Mouse (Mus musculus): ENCODE measurements around the gene Hexim2. TPM values are rescaled to one million over a fixed set of nuclear protein-coding genes. Genes with fewer than 3 reads are reported as not detected.

The Hexim2 gene
- total RNA-seq, 1 experiment from 2014 or later: 3.9 TPM

GRCm38 (mm10) chr11:103173041-103173770, 41.0 kb downstream of the Hexim2 start:
- peak; percentile 3 for DNase-seq

- DNase-seq: no peak
Measured at GRCm38 (mm10) chr11:103173771-103174344, 41.6 kb downstream of the Hexim2 start.

GRCm38 (mm10) chr11:103174411-103174832, 42.2 kb downstream of the Hexim2 start:
- DNase-seq: peak; percentile 73

GRCm38 (mm10) chr11:103174891-103175391, 42.7 kb downstream of the Hexim2 start:
- DNase-seq: peak; percentile 83

GRCm38 (mm10) chr11:103175688-103176442, 43.6 kb downstream of the Hexim2 start:
- DNase-seq: peak; percentile 48

GRCm38 (mm10) chr11:103176510-103176909, 44.3 kb downstream of the Hexim2 start:
- peak; percentile 2 for DNase-seq

- DNase-seq: peak; percentile 5
Measured at GRCm38 (mm10) chr11:103177216-103177615, 45.0 kb downstream of the Hexim2 start.

- DNase-seq: no peak
Measured at GRCm38 (mm10) chr11:103177815-103178485, 45.7 kb downstream of the Hexim2 start.

- no peak for DNase-seq
Measured at GRCm38 (mm10) chr11:103178748-103179147, 46.5 kb downstream of the Hexim2 start.

GRCm38 (mm10) chr11:103180426-103180825, 48.2 kb downstream of the Hexim2 start:
- DNase-seq: no peak

- DNase-seq: no peak
Measured at GRCm38 (mm10) chr11:103181349-103181748, 49.1 kb downstream of the Hexim2 start.

GRCm38 (mm10) chr11:103181911-103182310, 49.7 kb downstream of the Hexim2 start:
- DNase-seq: peak; percentile 4

GRCm38 (mm10) chr11:103184891-103185290, 52.7 kb downstream of the Hexim2 start:
- DNase-seq: peak; percentile 69

Other genes starting within 250 kb of the Hexim2 start
- not detected in 2 replicates for gene Fam187a, start 247.3 kb upstream of the Hexim2 start, total RNA-seq (2021)
- gene Gfap, start 231.5 kb upstream of the Hexim2 start, total RNA-seq (2021): 0.68 and 1.2 TPM in 2 replicates
- gene Kif18b, start 207.3 kb upstream of the Hexim2 start, total RNA-seq (2021): 6.9 and 8.6 TPM in 2 replicates
- 35.3 TPM in 2 replicates for gene C1ql1, start 185.7 kb upstream of the Hexim2 start, total RNA-seq (2021)
- 88.8 and 93.1 TPM in 2 replicates for gene Nmt1, start 104.2 kb upstream of the Hexim2 start, total RNA-seq (2021)
- 65.0 and 66.3 TPM in 2 replicates for gene Dcakd, start 104.1 kb upstream of the Hexim2 start, total RNA-seq (2021)
- 9.3 and 11.2 TPM in 2 replicates for gene Plcd3, start 30.8 kb upstream of the Hexim2 start, total RNA-seq (2021)
- gene Acbd4, start 30.7 kb upstream of the Hexim2 start, total RNA-seq (2021): 77.8 and 84.9 TPM in 2 replicates
- gene Hexim1, start 16.2 kb upstream of the Hexim2 start, total RNA-seq (2021): 57.8 and 62.1 TPM in 2 replicates
- 14.4 and 30.4 TPM in 2 replicates for gene Fmnl1, start 38.7 kb downstream of the Hexim2 start, total RNA-seq (2021)
- 0.45 and 0.93 TPM in 2 replicates for gene 1700023F06Rik, start 76.1 kb downstream of the Hexim2 start, total RNA-seq (2021)
- gene Spata32, start 86.0 kb downstream of the Hexim2 start, total RNA-seq (2021): not detected in 2 replicates
- 6.5 and 8.7 TPM in 2 replicates for gene Map3k14, start 135.0 kb downstream of the Hexim2 start, total RNA-seq (2021)
- 19.3 and 31.5 TPM in 2 replicates for gene Arhgap27, start 231.3 kb downstream of the Hexim2 start, total RNA-seq (2021)